In the genomic region with DNA sequence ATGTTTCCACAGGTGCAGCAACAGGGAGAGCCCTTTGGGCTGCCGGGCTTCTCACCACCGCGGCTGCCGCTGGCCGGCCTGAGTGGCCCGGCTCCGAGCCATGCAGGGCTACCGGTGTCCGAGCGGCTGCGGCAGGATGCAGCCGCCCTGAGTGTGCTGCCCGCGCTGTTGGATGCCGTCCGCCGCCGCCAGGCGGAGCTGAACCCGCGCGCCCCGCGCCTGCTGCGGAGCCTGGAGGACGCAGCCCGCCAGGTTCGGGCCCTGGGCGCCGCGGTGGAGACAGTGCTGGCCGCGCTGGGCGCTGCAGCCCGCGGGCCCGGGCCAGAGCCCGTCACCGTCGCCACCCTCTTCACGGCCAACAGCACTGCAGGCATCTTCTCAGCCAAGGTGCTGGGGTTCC, we compare ENCODE assay signal across 8 mouse cellular contexts. TPM values are rescaled to one million over a fixed set of nuclear protein-coding genes. Genes with fewer than 3 reads are reported as not detected.
DNase-seq lines count a peak whose midpoint lies in the region; ATAC-seq and TF ChIP-seq lines count a peak whose summit lies in the region.

No protein-coding gene starts in this region.

- no peaks in the 10 kb centered on the region for H3K9me3 ChIP-seq in forebrain, postnatal 0 days (ENCODE audit: low read length)
- no peaks in the 10 kb centered on the region for H3K9me3 ChIP-seq in lung, embryonic 14.5 days (ENCODE audit: low read depth, low read length)
- no peaks in the 10 kb centered on the region for H3K9me3 ChIP-seq in neural tube, embryonic 14.5 days (ENCODE audit: control insufficient read depth, low read length)

- WGBS in forebrain, postnatal 0 days: 3% methylated on average over 35 of the region's 41 CpGs
- WGBS in lung, embryonic 14.5 days: 2% methylated on average over 41 of the region's 41 CpGs
- WGBS in neural tube, embryonic 14.5 days: 2% methylated on average over 31 of the region's 41 CpGs

- H3K9ac ChIP-seq in forebrain, postnatal 0 days: peak overlapping the region; percentile 60
- H3K9ac ChIP-seq in lung, embryonic 14.5 days: peak overlapping the region; percentile 50
- peak overlapping the region; percentile 53; the same call in 1 of the 2 replicates for H3K9ac ChIP-seq in neural tube, embryonic 14.5 days (replicated peaks; ENCODE audit: low read depth, low read length)

- TF ChIP-seq CTCF in forebrain, postnatal 0 days (IDR thresholded peaks at IDR 0.05; ENCODE audit: low read depth): peak; percentile 64
- TF ChIP-seq CTCF in lung, embryonic 14.5 days (IDR thresholded peaks at IDR 0.05; ENCODE audit: low read depth): peak; percentile 38
- TF ChIP-seq CTCF in testis, adult 2 months (IDR thresholded peaks at IDR 0.05; ENCODE audit: control insufficient read depth, insufficient read depth, insufficient replicate concordance, low read depth, low read length): peak; percentile 34; the same call in 1 of the 2 replicates

- H3K36me3 ChIP-seq in forebrain, postnatal 0 days (ENCODE audit: insufficient read depth): no peaks in the 10 kb centered on the region
- no peaks in the 10 kb centered on the region for H3K36me3 ChIP-seq in lung, embryonic 14.5 days (ENCODE audit: insufficient read depth)
- H3K36me3 ChIP-seq in neural tube, embryonic 14.5 days (ENCODE audit: control insufficient read depth, insufficient read depth, low read length): no peaks in the 10 kb centered on the region
- H3K36me3 ChIP-seq in testis, adult 2 months (ENCODE audit: control insufficient read depth, insufficient read depth, low read length): no peaks in the 10 kb centered on the region

- DNase-seq in ES-CJ7 (ENCODE audit: low read depth, low spot score): peak; percentile 26
- DNase-seq in cerebellum, adult 9-10 months: peak; percentile 79
- peak; percentile 57 for DNase-seq in forebrain, postnatal 0 days
- DNase-seq in heart, postnatal 4 days: peak; percentile 78
- peak; percentile 27 to 47 for DNase-seq in layer of hippocampus, adult 18-20 months (ENCODE audit: low spot score in 2 of 2)
- DNase-seq in lung, embryonic 14.5 days: peak; percentile 81

- peak; percentile 67 for ATAC-seq in forebrain, postnatal 0 days
- peak; percentile 44 for ATAC-seq in lung, embryonic 14.5 days (ENCODE audit: insufficient read depth)
- peak; percentile 41 for ATAC-seq in neural tube, embryonic 14.5 days (ENCODE audit: low read depth)

- peak overlapping the region; percentile 36 for H3K4me3 ChIP-seq in forebrain, postnatal 0 days (ENCODE audit: low read depth, low read length)
- H3K4me3 ChIP-seq in lung, embryonic 14.5 days (ENCODE audit: low read depth, low read length): peak overlapping the region; percentile 34
- H3K4me3 ChIP-seq in neural tube, embryonic 14.5 days (ENCODE audit: low read depth, low read length): peak overlapping the region; percentile 30
- H3K4me3 ChIP-seq in testis, adult 2 months (ENCODE audit: control insufficient read depth, low read depth, low read length): peak overlapping the region; percentile 59

- TF ChIP-seq POLR2A in testis, adult 2 months (IDR thresholded peaks at IDR 0.05; ENCODE audit: control insufficient read depth, low read depth, low read length): no peak

- H3K27ac ChIP-seq in forebrain, postnatal 0 days (ENCODE audit: low read depth, low read length): no peak overlapping the region
- no peak overlapping the region for H3K27ac ChIP-seq in lung, embryonic 14.5 days (ENCODE audit: low read depth)
- no peak overlapping the region for H3K27ac ChIP-seq in neural tube, embryonic 14.5 days (ENCODE audit: low read depth, low read length)
- H3K27ac ChIP-seq in testis, adult 2 months (ENCODE audit: control insufficient read depth, insufficient read depth, low read depth, low read length): no peak overlapping the region

- H3K4me1 ChIP-seq in forebrain, postnatal 0 days (ENCODE audit: insufficient read depth): peaks cover 12% of the 10 kb centered on the region; the same call in 1 of the 2 replicates
- H3K4me1 ChIP-seq in lung, embryonic 14.5 days (ENCODE audit: insufficient read depth): peaks cover 5% of the 10 kb centered on the region
- peaks cover 6% of the 10 kb centered on the region; the same call in 1 of the 2 replicates for H3K4me1 ChIP-seq in neural tube, embryonic 14.5 days (ENCODE audit: control insufficient read depth, insufficient read depth, low read length)
- H3K4me1 ChIP-seq in testis, adult 2 months (ENCODE audit: control insufficient read depth, insufficient read depth, low read length): peaks cover 15% of the 10 kb centered on the region

- no peaks in the 10 kb centered on the region for H3K27me3 ChIP-seq in forebrain, postnatal 0 days (ENCODE audit: insufficient read depth, low read length)
- H3K27me3 ChIP-seq in lung, embryonic 14.5 days (ENCODE audit: insufficient read depth, low read length): no peaks in the 10 kb centered on the region
- no peaks in the 10 kb centered on the region for H3K27me3 ChIP-seq in neural tube, embryonic 14.5 days (ENCODE audit: control insufficient read depth, insufficient read depth, low read length)
- no peaks in the 10 kb centered on the region for H3K27me3 ChIP-seq in testis, adult 2 months (ENCODE audit: control insufficient read depth, insufficient read depth, low read length)

- peak overlapping the region; percentile 63 for H3K4me2 ChIP-seq in forebrain, postnatal 0 days (ENCODE audit: low read depth)
- H3K4me2 ChIP-seq in lung, embryonic 14.5 days: peak overlapping the region; percentile 69
- H3K4me2 ChIP-seq in neural tube, embryonic 14.5 days (ENCODE audit: low read depth, low read length): peak overlapping the region; percentile 55

RNA-seq across cellular contexts. Expression of gene Ctf1, which starts 4.5 kb away (rescaled TPM):
- total RNA-seq in forebrain, postnatal 0 days (2014; rRNA removed): 6.5 and 6.6 TPM in 2 replicates
- polyA plus RNA-seq in forebrain, postnatal 0 days (2015; fragmentation: Nextera tagmentation; extraction: Ambion mirVana): 3.8 and 4.3 TPM in 2 replicates
- 1 to 10 TPM; 3.4 to 4.0 TPM for total RNA-seq in heart, postnatal 4 days (2021)
- total RNA-seq in layer of hippocampus, adult 18-20 months (2021): 1 to 10 TPM; 3.5 to 4.6 TPM
- polyA plus RNA-seq in lung, embryonic 14.5 days (2014; fragmentation: Nextera tagmentation; extraction: Ambion mirVana): 11.7 and 15.6 TPM in 2 replicates
- 2.7 and 3.6 TPM in 2 replicates for polyA plus RNA-seq in neural tube, embryonic 14.5 days (2014; fragmentation: Nextera tagmentation; extraction: Ambion mirVana)
- 4.7 and 5.1 TPM in 2 replicates for polyA plus RNA-seq in testis, adult 2 months (2012; rRNA removed)

RNA-seq across cellular contexts. Expression of gene Bcl7c, which starts 8.3 kb away (rescaled TPM):
- total RNA-seq in forebrain, postnatal 0 days (2014; rRNA removed): 93.1 and 102 TPM in 2 replicates
- 43.9 and 47.5 TPM in 2 replicates for polyA plus RNA-seq in forebrain, postnatal 0 days (2015; fragmentation: Nextera tagmentation; extraction: Ambion mirVana)
- 10 to 100 TPM; 67.6 to 71.1 TPM for total RNA-seq in heart, postnatal 4 days (2021)
- 10 to 100 TPM; 34.4 to 34.6 TPM for total RNA-seq in layer of hippocampus, adult 18-20 months (2021)
- 58.8 and 65.1 TPM in 2 replicates for polyA plus RNA-seq in lung, embryonic 14.5 days (2014; fragmentation: Nextera tagmentation; extraction: Ambion mirVana)
- polyA plus RNA-seq in neural tube, embryonic 14.5 days (2014; fragmentation: Nextera tagmentation; extraction: Ambion mirVana): 36.0 and 45.7 TPM in 2 replicates
- 69.0 and 79.6 TPM in 2 replicates for polyA plus RNA-seq in testis, adult 2 months (2012; rRNA removed)

RNA-seq across cellular contexts. Expression of gene Ctf2, which starts 15.0 kb away (rescaled TPM):
- not detected in 2 replicates for total RNA-seq in forebrain, postnatal 0 days (2014; rRNA removed)
- not detected in 2 replicates for polyA plus RNA-seq in forebrain, postnatal 0 days (2015; fragmentation: Nextera tagmentation; extraction: Ambion mirVana)
- not detected for total RNA-seq in heart, postnatal 4 days (2021)
- not detected for total RNA-seq in layer of hippocampus, adult 18-20 months (2021)
- 0.38 TPM in 1 of 2 replicates, not detected in the other for polyA plus RNA-seq in lung, embryonic 14.5 days (2014; fragmentation: Nextera tagmentation; extraction: Ambion mirVana)
- polyA plus RNA-seq in neural tube, embryonic 14.5 days (2014; fragmentation: Nextera tagmentation; extraction: Ambion mirVana): 0.27 TPM in 1 of 2 replicates, not detected in the other
- 0.07 TPM in 1 of 2 replicates, not detected in the other for polyA plus RNA-seq in testis, adult 2 months (2012; rRNA removed)

RNA-seq across cellular contexts. Expression of gene Fbxl19, which starts 27.4 kb away (rescaled TPM):
- total RNA-seq in forebrain, postnatal 0 days (2014; rRNA removed): 162 and 178 TPM in 2 replicates
- 6.9 and 7.9 TPM in 2 replicates for polyA plus RNA-seq in forebrain, postnatal 0 days (2015; fragmentation: Nextera tagmentation; extraction: Ambion mirVana)
- 1 to 10 TPM; 6.0 TPM for total RNA-seq in heart, postnatal 4 days (2021)
- 10 to 100 TPM; 59.2 to 59.7 TPM for total RNA-seq in layer of hippocampus, adult 18-20 months (2021)
- polyA plus RNA-seq in lung, embryonic 14.5 days (2014; fragmentation: Nextera tagmentation; extraction: Ambion mirVana): 5.3 and 5.6 TPM in 2 replicates
- 6.5 and 9.1 TPM in 2 replicates for polyA plus RNA-seq in neural tube, embryonic 14.5 days (2014; fragmentation: Nextera tagmentation; extraction: Ambion mirVana)
- 36.9 and 37.2 TPM in 2 replicates for polyA plus RNA-seq in testis, adult 2 months (2012; rRNA removed)

RNA-seq across cellular contexts. Expression of gene Orai3, which starts 52.6 kb away (rescaled TPM):
- total RNA-seq in forebrain, postnatal 0 days (2014; rRNA removed): 19.0 and 19.4 TPM in 2 replicates
- polyA plus RNA-seq in forebrain, postnatal 0 days (2015; fragmentation: Nextera tagmentation; extraction: Ambion mirVana): 9.6 and 13.4 TPM in 2 replicates
- 10 to 100 TPM; 14.7 to 14.8 TPM for total RNA-seq in heart, postnatal 4 days (2021)
- 10 to 100 TPM; 25.9 to 29.3 TPM for total RNA-seq in layer of hippocampus, adult 18-20 months (2021)
- polyA plus RNA-seq in lung, embryonic 14.5 days (2014; fragmentation: Nextera tagmentation; extraction: Ambion mirVana): 19.2 and 21.8 TPM in 2 replicates
- 4.6 and 6.8 TPM in 2 replicates for polyA plus RNA-seq in neural tube, embryonic 14.5 days (2014; fragmentation: Nextera tagmentation; extraction: Ambion mirVana)
- polyA plus RNA-seq in testis, adult 2 months (2012; rRNA removed): 13.8 and 13.9 TPM in 2 replicates

Comparison
In these comparisons a context has a peak if more than half of its experiments do, and no peak if none do; other contexts are left out.
1. DNase-seq: peak in every context shown above with its lines; median percentile 81 in lung, embryonic 14.5 days; 79 in cerebellum, adult 9-10 months; 78 in heart, postnatal 4 days; 57 in forebrain, postnatal 0 days; 37 in layer of hippocampus, adult 18-20 months; 26 in ES-CJ7.